Mouse (Mus musculus): ENCODE results near the gene Ly75.

DNA sequence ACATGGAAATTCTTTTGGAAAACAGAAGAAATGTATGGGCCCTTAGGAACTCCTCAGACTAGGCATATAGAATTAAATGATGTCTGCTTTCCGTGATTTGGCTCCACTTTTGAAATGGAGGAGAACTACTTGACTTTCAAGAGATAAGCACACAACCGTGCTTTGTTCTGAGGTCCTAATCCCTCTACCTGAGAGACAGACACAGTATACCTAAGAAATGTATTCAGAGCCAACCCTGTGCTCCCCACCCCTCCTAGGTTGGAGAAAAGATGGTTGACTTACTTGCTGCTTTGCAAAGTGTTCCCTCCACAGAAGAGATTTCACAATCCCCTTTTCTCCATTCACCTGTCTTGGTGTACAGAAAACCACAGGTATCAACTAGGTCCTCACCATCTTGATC, 126.4 kb downstream of the Ly75 start:
- TF ChIP-seq CTCF (IDR thresholded peaks at IDR 0.05; ENCODE audit: low read depth), result no peak
- TF ChIP-seq EP300 (IDR thresholded peaks at IDR 0.05; ENCODE audit: low read depth), result no peak
